Mouse (Mus musculus) ovary, adult 18-20 months (tissue): ENCODE results near the gene Gm3182.
"Not testable (repeated sequence)": the region's sequence is repeated elsewhere in the genome, so short reads cannot be mapped to it uniquely, and the experiment has no call there.

Experiments used
- DNase-seq: peaks from one replicate; pipeline ENCODE4 v3.0.0; 2022; ENCODE audit warnings: low spot score, mixed read lengths

Gm3182 gene

DNA sequence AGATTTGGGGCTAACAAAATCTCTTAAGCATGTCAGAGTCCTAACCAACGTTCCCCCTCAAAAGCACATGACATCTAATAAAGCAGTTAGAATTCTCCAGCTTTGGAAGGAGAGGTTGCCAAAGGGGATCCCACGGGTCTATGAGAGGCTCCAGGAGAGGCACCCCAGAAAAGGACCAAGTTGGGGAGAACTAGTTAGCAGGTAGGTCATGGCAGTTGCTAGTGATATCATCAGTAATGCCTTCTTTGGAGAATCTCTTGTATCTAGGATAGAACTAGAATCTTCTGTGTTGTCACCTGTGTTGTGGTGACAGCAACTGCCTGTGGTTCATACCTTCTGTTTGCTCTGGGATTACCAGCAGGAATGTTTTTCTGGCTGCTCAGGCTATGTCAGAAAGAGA lies at the start of gene Gm3182:
Gm3182 (plus strand) TSS at position 301 of the 400 bp plus-strand sequence.
- not testable (repeated sequence) for DNase-seq

DNA sequence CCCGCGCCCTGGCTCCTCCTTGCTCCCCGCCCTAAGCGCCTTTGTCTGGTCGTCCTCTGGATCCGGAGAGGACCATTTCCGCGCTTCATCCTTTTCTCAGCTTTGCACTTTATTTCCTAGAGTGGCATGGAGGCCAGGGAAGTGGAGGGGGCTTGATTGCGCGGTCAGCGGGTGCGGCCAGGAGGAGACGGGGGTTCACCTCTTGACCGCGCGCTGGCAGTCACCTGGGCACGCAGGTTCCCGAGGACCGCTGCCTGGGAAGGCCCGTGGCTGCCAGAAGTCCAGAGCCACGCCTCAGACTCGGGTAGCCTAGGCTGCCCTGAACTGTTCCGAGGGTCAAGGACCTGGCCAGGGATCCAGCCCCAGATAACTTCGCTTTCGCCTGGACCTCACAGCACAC lies 17.9 kb downstream of the Gm3182 start:
- not testable (repeated sequence) for DNase-seq
